Mouse (Mus musculus) bone marrow macrophage, adult 2 months (primary cell): ENCODE data around the gene BC016579.

Experiments used
- CTCF ChIP-seq: IDR thresholded peaks from 2 replicates; pipeline ENCODE4 v1.5.1; 2012; ENCODE audit warnings: low read depth, mild to moderate bottlenecking, low read length, moderate library complexity
- POLR2A ChIP-seq: IDR thresholded peaks from 2 replicates; pipeline ENCODE4 v1.6.1; 2012; ENCODE audit warnings: mild to moderate bottlenecking, low read depth, low read length, borderline replicate concordance

DNA sequence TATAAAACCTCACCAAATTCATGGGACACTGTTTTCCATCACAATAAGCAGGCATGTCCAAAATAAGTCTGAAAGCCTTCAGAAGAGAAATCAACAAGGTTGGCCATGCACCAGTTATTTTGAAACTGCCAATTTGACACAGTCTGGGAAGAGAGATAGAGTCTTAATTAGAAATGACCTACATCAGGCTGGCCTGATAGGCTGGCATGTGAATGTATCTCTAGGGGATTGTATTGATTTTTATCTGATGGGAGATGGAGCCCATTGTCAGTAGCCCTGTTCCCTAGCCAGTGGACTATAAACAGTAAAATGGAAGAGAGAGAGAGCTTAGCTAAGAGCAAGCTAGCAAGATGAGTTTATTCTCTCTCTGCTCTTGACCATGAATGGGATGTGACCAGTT lies 58.4 kb downstream of the BC016579 start:
- no peak for TF ChIP-seq CTCF
- no peak for TF ChIP-seq POLR2A
